Mouse (Mus musculus) midbrain, embryonic 10.5 days (tissue): ENCODE results near the gene Rmnd1. TPM values are rescaled to one million over a fixed set of nuclear protein-coding genes. Genes with fewer than 3 reads are reported as not detected.
A peak's percentile ranks its signal among the peaks of the same experiment; 100 is the strongest.
"Not testable (repeated sequence)": the region's sequence is repeated elsewhere in the genome, so short reads cannot be mapped to it uniquely, and the experiment has no call there.

Source experiments
- DNase-seq: peaks from one replicate; pipeline ENCODE4 v3.0.0-alpha.2; 2017; ENCODE audit warnings: low spot score
- H3K27ac ChIP-seq: fragments of 300-500 bp; sonication (generic); replicated peaks from 2 replicates; pipeline ENCODE4 v1.5.1; 2016; ENCODE audit warnings: mild to moderate bottlenecking
- H3K27me3 ChIP-seq: fragments of 300-500 bp; sonication (generic); 2 replicates; pipeline ENCODE4 v1.6.1; 2016; ENCODE audit warnings: low read depth, mild to moderate bottlenecking; ENCODE audit not compliant: poor library complexity, severe bottlenecking
- H3K36me3 ChIP-seq: fragments of 300-500 bp; sonication (generic); 2 replicates; pipeline ENCODE4 v1.6.1; 2016; ENCODE audit warnings: mild to moderate bottlenecking, moderate library complexity
- H3K4me1 ChIP-seq: fragments of 300-500 bp; sonication (generic); 2 replicates; pipeline ENCODE4 v1.6.1; 2016
- H3K4me3 ChIP-seq: fragments of 300-500 bp; sonication (generic); 2 replicates; pipeline ENCODE4 v1.5.1; 2016; ENCODE audit warnings: mild to moderate bottlenecking, moderate library complexity
- H3K9me3 ChIP-seq: fragments of 300-500 bp; sonication (generic); replicated peaks from 2 replicates; pipeline ENCODE4 v1.6.1; 2016; ENCODE audit warnings: mild to moderate bottlenecking
- WGBS: fragments of 180-500 bp; shearing (Covaris S2); methylation state at CpG from one replicate; pipeline ENCODE4 v1.1.7; 2016; 5-methylcytosine and 5-hydroxymethylcytosine counted together
- polyA plus RNA-seq: library from polyadenylated mRNA; unstranded; fragments of >200 nt; fragmentation: Nextera tagmentation; extraction: Ambion mirVana; gene quantifications from 2 replicates; pipeline ENCODE4 v1.2.1, GENCODE M21; 2016

The Rmnd1 gene
- polyA plus RNA-seq: 48.9 and 49.4 TPM in 2 replicates

DNA sequence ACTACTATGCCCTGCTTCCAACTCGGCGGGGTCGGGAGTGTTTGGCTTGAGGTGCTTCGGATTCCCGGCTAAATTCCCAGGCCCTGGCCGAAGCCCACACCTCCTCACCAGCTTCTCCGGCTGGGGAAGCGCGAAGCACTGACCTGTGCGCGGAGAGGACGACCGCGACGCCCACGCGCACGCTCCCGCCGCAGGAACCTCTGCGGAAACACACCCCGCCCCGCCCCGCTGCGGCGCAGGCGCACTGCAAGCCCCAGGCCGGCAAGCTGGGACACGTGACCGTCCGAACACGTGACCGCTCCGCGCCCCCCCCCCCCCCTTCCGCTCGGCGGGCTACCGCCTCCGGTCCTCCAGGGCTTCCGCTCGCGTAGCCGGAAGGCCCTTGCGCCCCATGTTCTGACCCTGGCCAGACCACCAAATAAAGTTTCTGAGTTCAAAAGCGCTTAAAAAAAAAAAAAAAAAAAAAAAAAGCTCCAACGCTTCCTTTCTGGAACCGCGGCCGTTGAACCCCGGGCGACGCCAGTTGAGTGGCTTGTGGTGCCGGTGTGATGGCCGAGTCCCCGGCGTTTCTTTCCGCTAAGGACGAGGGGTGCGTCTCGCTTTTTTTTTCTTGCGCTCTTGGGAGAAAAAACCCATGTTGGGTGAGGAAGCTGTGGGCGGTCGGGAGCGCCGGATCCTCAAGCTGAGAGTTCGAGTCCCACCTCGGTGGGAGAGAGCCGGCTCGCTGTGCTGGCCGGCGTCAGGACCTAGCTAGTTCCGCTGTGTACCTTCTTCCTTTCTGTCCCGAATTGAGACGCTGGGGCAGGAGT is at the start of gene Rmnd1, which contains the start of gene Armt1:
Gene Rmnd1 (minus strand): TSS at position 266 of the 809 bp plus-strand sequence.
Gene Armt1 (plus strand): TSS at position 345 of the 809 bp plus-strand sequence.
- under 1% methylated on average over 64 of the region's 75 CpGs for WGBS
- H3K27ac ChIP-seq: peak within 1 kb of the TSS; percentile 89
- H3K36me3 ChIP-seq: peaks cover 34% of the 10 kb centered on the region
- H3K4me1 ChIP-seq: peaks cover 24% of the 10 kb centered on the region
- no peaks in the 10 kb centered on the region for H3K27me3 ChIP-seq
- H3K9me3 ChIP-seq: no peaks in the 10 kb centered on the region
- H3K4me3 ChIP-seq: peak within 1 kb of the TSS; percentile 76
- DNase-seq: peak; percentile 96

GRCm38 (mm10) chr10:4481695-4482094 is 49.5 kb upstream of the Rmnd1 start:
- Histone ChIP-seq H3K36me3 (no peaks in the 10 kb centered on the region), H3K27me3 (no peaks in the 10 kb centered on the region), H3K27ac (no peak overlapping the region), H3K4me1 (peaks cover 7% of the 10 kb centered on the region), H3K4me3 (no peak overlapping the region), H3K9me3 (no peaks in the 10 kb centered on the region)
- 83% methylated on average over 8 of the region's 8 CpGs for WGBS
- no peak for DNase-seq

DNA sequence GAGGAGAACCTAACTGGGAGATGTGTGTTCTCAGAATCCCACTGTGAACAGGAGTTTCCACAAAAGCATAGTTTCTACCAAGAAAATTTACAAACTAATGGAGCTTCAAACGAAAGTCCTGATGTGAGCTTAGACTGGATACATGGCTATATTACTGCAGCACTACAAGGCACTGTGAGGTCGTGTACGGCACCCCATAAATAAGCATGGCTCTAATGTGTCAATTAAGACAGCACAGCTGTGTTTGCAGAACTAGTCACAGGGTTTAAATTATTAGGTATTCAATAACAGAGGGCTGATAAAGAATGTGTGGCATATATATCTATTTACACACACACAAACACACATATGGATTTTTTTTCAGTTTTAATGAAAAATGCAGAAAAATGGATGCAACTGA is 48.7 kb upstream of the Rmnd1 start:
- no peaks in the 10 kb centered on the region for H3K36me3 ChIP-seq
- H3K9me3 ChIP-seq: no peaks in the 10 kb centered on the region
- WGBS: 79% methylated on average over 3 of the region's 3 CpGs
- no peak overlapping the region for H3K4me3 ChIP-seq
- no peaks in the 10 kb centered on the region for H3K27me3 ChIP-seq
- H3K4me1 ChIP-seq: peaks cover 7% of the 10 kb centered on the region
- H3K27ac ChIP-seq: no peak overlapping the region
- no peak for DNase-seq

GRCm38 (mm10) chr10:4476604-4477003 is 44.4 kb upstream of the Rmnd1 start:
- no peak for DNase-seq
- Histone ChIP-seq H3K4me1 (no peaks in the 10 kb centered on the region), H3K27me3 (no peaks in the 10 kb centered on the region), H3K27ac (no peak overlapping the region), H3K4me3 (no peak overlapping the region), H3K36me3 (no peaks in the 10 kb centered on the region), H3K9me3 (no peaks in the 10 kb centered on the region)
- 96% methylated on average over 5 of the region's 5 CpGs for WGBS

DNA sequence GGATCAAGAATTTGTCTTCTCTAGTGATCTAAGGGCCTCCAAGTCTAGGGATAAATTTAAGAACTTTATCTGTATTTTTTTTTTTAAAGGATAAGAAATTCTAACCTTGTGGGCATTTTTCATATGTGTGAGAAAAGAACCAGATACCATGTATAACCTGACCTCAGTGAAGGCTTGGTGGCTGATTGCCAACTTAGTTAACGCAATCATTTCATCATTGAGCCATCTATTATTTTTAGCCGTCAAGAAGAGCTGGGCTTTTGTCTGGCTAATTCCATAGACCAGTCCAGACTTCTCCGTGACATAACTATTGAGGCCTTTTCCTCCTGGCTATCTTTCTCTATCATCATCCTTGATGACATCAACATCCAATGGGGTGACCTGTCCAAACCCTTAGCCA is 43.2 kb upstream of the Rmnd1 start:
- WGBS: 91% methylated on average over 3 of the region's 3 CpGs
- DNase-seq: no peak
- no peak overlapping the region for H3K4me3 ChIP-seq
- no peaks in the 10 kb centered on the region for H3K4me1 ChIP-seq
- no peaks in the 10 kb centered on the region for H3K36me3 ChIP-seq
- H3K27ac ChIP-seq: no peak overlapping the region
- H3K9me3 ChIP-seq: no peaks in the 10 kb centered on the region
- H3K27me3 ChIP-seq: no peaks in the 10 kb centered on the region

DNA sequence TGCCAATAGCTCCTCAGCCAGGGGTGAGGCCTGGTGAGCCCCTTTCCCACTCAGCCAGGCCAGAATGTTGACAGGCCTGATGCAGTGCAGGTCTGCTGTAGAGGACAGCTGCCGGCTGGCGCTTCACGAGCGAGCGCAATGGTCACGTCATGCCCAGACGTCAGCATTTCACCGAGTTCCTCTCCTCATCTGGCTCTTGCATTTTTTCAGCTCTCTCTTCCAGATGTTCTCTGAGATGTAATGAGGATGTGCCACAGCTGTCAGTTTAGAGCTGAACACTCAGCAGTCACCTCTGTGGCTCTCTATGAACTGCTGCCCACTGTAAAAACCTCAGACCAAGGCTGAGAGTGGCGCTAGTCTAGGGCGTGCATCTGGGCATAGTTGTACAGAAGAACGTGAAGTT is 41.4 kb upstream of the Rmnd1 start:
- WGBS: 94% methylated on average over 11 of the region's 11 CpGs
- no peaks in the 10 kb centered on the region for H3K36me3 ChIP-seq
- no peak for DNase-seq
- no peak overlapping the region for H3K4me3 ChIP-seq
- H3K9me3 ChIP-seq: no peaks in the 10 kb centered on the region
- H3K4me1 ChIP-seq: no peaks in the 10 kb centered on the region
- no peaks in the 10 kb centered on the region for H3K27me3 ChIP-seq
- no peak overlapping the region for H3K27ac ChIP-seq

- 86% methylated on average over 3 of the region's 3 CpGs for WGBS
- Histone ChIP-seq H3K9me3 (no peaks in the 10 kb centered on the region), H3K27me3 (no peaks in the 10 kb centered on the region), H3K36me3 (no peaks in the 10 kb centered on the region), H3K4me3 (no peak overlapping the region), H3K4me1 (0 out of 2 replicates have a peak, but pooled peaks cover 2% of the 10 kb centered on the region), H3K27ac (no peak overlapping the region)
- no peak for DNase-seq
These were observed 37.2 kb upstream of the Rmnd1 start for GRCm38 (mm10) chr10:4469406-4469805.

GRCm38 (mm10) chr10:4465799-4466198 is 33.6 kb upstream of the Rmnd1 start:
- no peaks in the 10 kb centered on the region for H3K27me3 ChIP-seq
- 0 out of 2 replicates have a peak, but pooled peaks cover 3% of the 10 kb centered on the region for H3K4me1 ChIP-seq
- no peak for DNase-seq
- WGBS: 80% methylated on average over 7 of the region's 7 CpGs
- H3K4me3 ChIP-seq: no peak overlapping the region
- no peaks in the 10 kb centered on the region for H3K36me3 ChIP-seq
- H3K27ac ChIP-seq: no peak overlapping the region
- no peaks in the 10 kb centered on the region for H3K9me3 ChIP-seq

DNA sequence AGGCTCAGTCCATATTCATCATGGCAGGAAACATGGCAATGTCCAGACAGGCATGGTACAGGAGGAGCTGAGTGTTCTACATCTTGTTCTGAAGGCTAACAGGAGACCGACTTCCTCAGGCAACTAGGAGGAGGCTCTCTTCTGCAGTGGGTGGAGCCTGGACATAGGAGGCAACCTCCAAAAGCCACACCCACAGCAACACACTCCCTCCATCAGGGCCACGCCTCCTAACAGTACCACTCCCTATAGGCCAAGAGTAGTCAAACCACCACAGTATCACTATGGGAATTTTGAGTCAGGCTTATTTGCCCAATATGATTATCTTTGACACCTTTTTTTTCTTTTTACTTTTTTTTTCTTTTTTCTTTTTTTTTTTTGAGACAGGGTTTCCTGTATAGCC is 28.0 kb upstream of the Rmnd1 start:
- Histone ChIP-seq H3K9me3 (no peaks in the 10 kb centered on the region), H3K36me3 (peaks cover 11% of the 10 kb centered on the region), H3K27me3 (no peaks in the 10 kb centered on the region), H3K4me3 (no peak overlapping the region), H3K4me1 (0 out of 2 replicates have a peak, but pooled peaks cover 3% of the 10 kb centered on the region), H3K27ac (no peak overlapping the region)
- no peak for DNase-seq
- WGBS: 98% methylated on average over 2 of the region's 2 CpGs

DNA sequence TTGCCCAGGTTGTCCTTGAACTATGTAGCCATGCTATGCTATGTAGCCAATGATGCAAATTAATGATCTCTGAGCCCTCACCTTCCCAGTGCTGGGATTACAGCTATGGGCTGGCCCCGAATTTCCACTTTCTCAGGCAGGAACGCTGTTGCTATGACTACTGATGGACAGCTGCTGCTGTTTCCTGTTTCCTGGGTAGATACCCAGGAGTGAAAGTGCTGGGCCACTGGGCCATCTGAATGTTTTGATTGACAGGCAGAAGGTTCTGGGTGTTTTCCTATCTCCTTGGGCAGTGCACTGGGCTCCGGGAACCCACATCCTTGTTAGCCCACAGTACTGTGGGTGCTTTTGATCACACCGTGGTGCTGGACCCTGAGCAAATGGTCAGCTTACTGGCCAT is 24.2 kb upstream of the Rmnd1 start:
- no peaks in the 10 kb centered on the region for H3K4me1 ChIP-seq
- no peak overlapping the region for H3K4me3 ChIP-seq
- no peaks in the 10 kb centered on the region for H3K9me3 ChIP-seq
- no peaks in the 10 kb centered on the region for H3K27me3 ChIP-seq
- H3K27ac ChIP-seq: no peak overlapping the region
- 84% methylated on average over 4 of the region's 4 CpGs for WGBS
- no peak for DNase-seq
- peaks cover 46% of the 10 kb centered on the region for H3K36me3 ChIP-seq

DNA sequence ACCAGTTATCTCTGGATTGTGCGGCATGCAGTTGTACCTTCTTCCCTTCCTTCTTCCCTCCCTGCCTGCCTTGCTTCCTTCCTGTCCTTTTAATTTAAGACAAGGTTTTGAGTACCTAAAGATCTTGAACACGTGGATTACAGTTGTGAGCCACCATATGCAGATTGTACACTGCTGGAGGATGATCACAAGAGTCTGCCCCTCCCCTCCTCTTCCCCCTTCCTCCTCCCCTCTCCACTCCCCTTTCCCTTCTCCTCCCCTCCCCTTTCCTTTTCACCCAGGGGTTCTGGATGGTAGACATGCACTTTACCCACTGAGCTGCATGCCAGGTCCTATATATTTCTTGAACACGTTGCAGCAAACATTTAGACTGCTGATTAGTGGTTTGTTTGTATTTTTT is 3.2 kb upstream of the Rmnd1 start:
- Histone ChIP-seq H3K4me3 (no peak overlapping the region), H3K9me3 (no peaks in the 10 kb centered on the region), H3K4me1 (peaks cover 23% of the 10 kb centered on the region), H3K27me3 (no peaks in the 10 kb centered on the region), H3K27ac (no peak overlapping the region), H3K36me3 (peaks cover 50% of the 10 kb centered on the region)
- no peak for DNase-seq
- WGBS: 94% methylated on average over 3 of the region's 3 CpGs

GRCm38 (mm10) chr10:4433871-4434270 is 1.7 kb upstream of the Rmnd1 start:
- H3K27ac ChIP-seq, H3K9me3 ChIP-seq, H3K27me3 ChIP-seq, DNase-seq: not testable (repeated sequence)
- peaks cover 24% of the 10 kb centered on the region for H3K4me1 ChIP-seq
- 85% methylated on average over 2 of the region's 2 CpGs for WGBS
- peak overlapping the region; percentile 76; the same call in 1 of the 2 replicates for H3K4me3 ChIP-seq
- peaks cover 36% of the 10 kb centered on the region for H3K36me3 ChIP-seq

GRCm38 (mm10) chr10:4432996-4433755 is 988 bp upstream of the Rmnd1 start:
- H3K36me3 ChIP-seq: peaks cover 35% of the 10 kb centered on the region
- H3K4me1 ChIP-seq: peaks cover 24% of the 10 kb centered on the region
- H3K27me3 ChIP-seq: no peaks in the 10 kb centered on the region
- H3K27ac ChIP-seq: peak overlapping the region; percentile 84
- 14% methylated on average over 19 of the region's 19 CpGs for WGBS
- DNase-seq: no peak
- H3K4me3 ChIP-seq: peak overlapping the region; percentile 76
- H3K9me3 ChIP-seq: no peaks in the 10 kb centered on the region
